Mouse (Mus musculus) cerebellum, adult 2 months (tissue): ENCODE data around the gene Ulk3.

Source experiments
- CTCF ChIP-seq: fragments of 200-500 bp; IDR thresholded peaks from 2 replicates; pipeline ENCODE4 v1.5.1; 2011; ENCODE audit warnings: low read depth, mild to moderate bottlenecking, control low read depth, low read length, moderate library complexity, borderline replicate concordance; ENCODE audit not compliant: insufficient read depth
- POLR2A ChIP-seq: fragments of 200-500 bp; IDR thresholded peaks from 2 replicates; pipeline ENCODE4 v1.6.1; 2011; ENCODE audit warnings: low read length, control low read depth, borderline replicate concordance; ENCODE audit not compliant: insufficient read depth

DNA sequence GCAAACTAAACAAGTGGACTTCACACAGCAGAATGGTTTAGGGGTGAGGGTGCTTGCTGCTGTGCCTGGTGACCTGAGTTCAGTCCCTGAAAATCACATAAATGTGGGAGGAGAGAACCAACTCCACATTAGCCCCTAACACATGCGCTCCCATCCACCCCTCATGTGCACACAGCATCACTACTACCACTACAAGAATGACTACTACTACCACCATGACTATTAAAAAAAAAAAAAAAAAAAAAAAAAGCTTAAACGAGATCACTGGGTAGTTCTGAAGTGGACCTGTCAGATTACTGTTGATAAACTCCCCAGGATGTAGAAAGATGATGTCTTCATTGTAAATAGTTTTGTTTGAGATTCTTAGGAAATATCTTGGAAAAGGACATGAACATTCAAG lies 29.7 kb upstream of the Ulk3 start:
- TF ChIP-seq CTCF = no peak
- no peak for TF ChIP-seq POLR2A
